Mouse (Mus musculus): Measurements from ENCODE around the gene Grin3b. TPM values are rescaled to one million over a fixed set of nuclear protein-coding genes. Genes with fewer than 3 reads are reported as not detected.
"Not testable (repeated sequence)": the region's sequence is repeated elsewhere in the genome, so short reads cannot be mapped to it uniquely, and the experiment has no call there.

The Grin3b gene
- total RNA-seq, 2 experiments from 2014 or later = 0.11 to 0.25 TPM

DNA sequence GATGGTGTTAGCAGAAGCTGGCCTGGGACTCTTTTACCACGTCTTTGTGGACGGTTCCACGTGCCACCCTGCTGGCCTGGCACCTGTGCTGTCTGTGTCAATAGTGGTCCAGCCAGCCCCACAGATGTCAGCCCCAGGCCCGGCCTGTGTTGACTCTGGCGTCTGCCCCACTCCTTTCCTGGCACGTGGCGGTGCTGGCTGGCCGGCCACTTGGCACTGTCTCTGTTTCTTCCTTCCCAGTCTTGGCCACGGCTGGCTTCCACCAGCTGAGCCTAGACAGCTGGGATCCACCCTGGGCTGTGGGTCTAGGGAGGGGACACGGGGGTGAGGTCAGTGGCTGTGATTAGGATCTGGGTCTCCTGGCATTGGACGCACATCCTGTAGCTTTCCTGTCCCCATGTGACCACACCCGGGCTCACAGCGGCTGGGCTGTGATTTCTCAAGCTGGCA lies 36.2 kb upstream of the Grin3b start:
- peak; percentile 92 for DNase-seq
- intact Hi-C loops (cut with DNase I; ENCODE audit: low total_unique reads) = no loop called here

- no peak for DNase-seq
- intact Hi-C loops (cut with DNase I; ENCODE audit: low total_unique reads) = no loop called here
These were observed 35.5 kb upstream of the Grin3b start for GRCm38 (mm10) chr10:79934794-79935569.

GRCm38 (mm10) chr10:79936284-79936910 lies 34.1 kb upstream of the Grin3b start:
- intact Hi-C loops (cut with DNase I; ENCODE audit: low total_unique reads) = no loop called here
- DNase-seq = no peak

DNA sequence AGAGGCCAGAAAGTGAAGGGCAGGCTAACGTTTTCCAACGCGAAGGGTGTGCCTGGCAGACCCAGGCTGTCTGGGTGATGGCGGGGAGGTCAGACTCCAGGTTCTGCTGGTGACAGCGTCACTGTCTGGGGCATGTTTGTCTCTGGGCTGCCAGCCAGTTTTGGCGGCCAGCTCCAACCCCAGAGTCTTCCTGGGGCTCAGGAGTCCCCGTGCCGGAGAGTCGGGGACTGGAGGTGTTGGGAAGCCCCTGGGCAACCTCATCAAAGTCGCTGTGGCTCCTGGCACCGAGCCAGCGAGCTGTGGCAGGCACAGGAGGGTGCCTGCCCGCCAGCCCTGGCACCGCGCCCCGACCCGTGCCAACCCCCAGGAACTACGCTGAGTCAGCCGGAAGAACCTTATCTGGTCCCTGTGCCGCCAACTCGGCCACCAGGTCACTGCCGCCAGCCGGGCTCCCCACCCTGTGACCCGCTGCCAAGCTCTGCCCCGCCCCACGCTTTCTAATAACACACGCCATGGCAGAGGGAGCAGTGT lies 33.5 kb upstream of the Grin3b start:
- DNase-seq = peak; percentile 74
- intact Hi-C loops (cut with DNase I; ENCODE audit: low total_unique reads) = no loop called here

- intact Hi-C loops (cut with DNase I; ENCODE audit: low total_unique reads) = no loop called here
- no peak for DNase-seq
These were observed 32.6 kb upstream of the Grin3b start for GRCm38 (mm10) chr10:79937775-79938526.

- intact Hi-C loops (cut with DNase I; ENCODE audit: low total_unique reads) = no loop called here
- no peak for DNase-seq
These were observed 29.8 kb upstream of the Grin3b start for GRCm38 (mm10) chr10:79940749-79941148.

DNA sequence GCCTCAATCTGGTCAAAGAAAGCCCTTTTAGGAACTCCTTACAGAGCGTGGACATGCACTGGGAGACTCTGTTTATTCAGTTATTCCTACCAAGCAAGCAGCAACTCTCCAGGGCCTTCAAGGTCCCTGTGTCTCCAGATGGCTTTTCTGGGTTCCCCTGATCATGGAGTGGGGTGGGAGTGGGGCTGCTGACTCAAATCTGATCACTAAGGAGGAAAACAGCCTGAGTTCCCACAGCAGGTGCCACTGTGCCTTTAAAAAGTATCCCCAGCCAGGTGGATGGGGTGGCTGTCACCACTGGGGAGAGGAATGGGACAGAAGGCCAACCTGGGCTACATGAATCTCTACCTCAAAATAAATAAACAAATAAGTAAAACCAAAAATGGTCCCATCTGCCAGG lies 27.5 kb upstream of the Grin3b start:
- no peak for DNase-seq
- intact Hi-C loops (cut with DNase I; ENCODE audit: low total_unique reads) = no loop called here

DNA sequence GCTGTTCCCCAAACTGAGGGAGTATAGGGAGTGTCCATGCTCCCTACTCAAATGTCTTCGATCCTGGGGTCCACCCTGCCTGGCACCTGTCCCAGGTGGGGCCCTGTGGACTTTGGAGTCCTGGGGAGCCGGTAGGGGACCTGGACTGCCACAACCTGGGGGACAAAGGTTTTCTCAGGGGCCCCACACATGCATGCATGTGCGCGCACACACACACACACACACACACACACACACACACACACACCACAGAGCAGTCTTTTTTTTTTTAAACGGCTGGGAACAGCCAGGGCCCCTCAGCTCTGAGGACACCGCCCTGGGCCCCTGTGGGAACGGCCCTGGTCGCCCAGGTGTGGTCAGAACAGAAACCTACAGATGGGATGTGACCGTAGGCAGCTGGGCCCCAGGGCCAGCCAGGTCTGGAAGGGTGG lies 27.0 kb upstream of the Grin3b start:
- intact Hi-C loops (cut with DNase I; ENCODE audit: low total_unique reads) = no loop called here
- no peak for DNase-seq

- no peak for DNase-seq
- intact Hi-C loops (cut with DNase I; ENCODE audit: low total_unique reads) = no loop called here
These were observed 24.8 kb upstream of the Grin3b start for GRCm38 (mm10) chr10:79945507-79946234.

- intact Hi-C loops (cut with DNase I; ENCODE audit: low total_unique reads) = no loop called here
These were observed 23.7 kb upstream of the Grin3b start for GRCm38 (mm10) chr10:79946752-79947322.

GRCm38 (mm10) chr10:79947502-79947901 lies 23.0 kb upstream of the Grin3b start:
- intact Hi-C loops (cut with DNase I; ENCODE audit: low total_unique reads) = no loop called here
- DNase-seq = no peak

More at GRCm38 (mm10) chr10:79946752-79947322, 23.7 kb upstream of the Grin3b start:
- DNase-seq = no peak

DNA sequence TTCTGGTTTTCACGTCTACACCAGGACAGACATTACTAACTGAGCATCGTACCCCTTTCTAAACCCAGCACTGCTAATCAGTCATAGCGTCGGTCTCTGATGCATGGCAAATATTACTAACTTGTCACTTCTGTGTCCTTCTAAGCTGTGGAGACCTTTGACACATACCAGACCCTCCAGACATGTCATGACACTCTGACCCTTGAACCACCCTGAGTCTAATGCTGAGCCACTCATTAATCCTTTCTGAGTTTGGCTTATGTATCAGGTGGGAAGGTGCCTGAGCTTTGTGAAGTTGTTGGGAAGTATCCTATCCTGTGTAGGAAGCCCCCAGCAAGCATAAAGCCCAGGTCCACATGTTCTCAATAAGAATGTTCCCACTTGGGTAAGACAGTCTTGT lies 20.6 kb upstream of the Grin3b start:
- intact Hi-C loops (cut with DNase I; ENCODE audit: low total_unique reads) = loop anchor here (10.0 kb wide), 1 partner anchor 115 kb away; no protein-coding TSS in a partner anchor
- no peak for DNase-seq

DNA sequence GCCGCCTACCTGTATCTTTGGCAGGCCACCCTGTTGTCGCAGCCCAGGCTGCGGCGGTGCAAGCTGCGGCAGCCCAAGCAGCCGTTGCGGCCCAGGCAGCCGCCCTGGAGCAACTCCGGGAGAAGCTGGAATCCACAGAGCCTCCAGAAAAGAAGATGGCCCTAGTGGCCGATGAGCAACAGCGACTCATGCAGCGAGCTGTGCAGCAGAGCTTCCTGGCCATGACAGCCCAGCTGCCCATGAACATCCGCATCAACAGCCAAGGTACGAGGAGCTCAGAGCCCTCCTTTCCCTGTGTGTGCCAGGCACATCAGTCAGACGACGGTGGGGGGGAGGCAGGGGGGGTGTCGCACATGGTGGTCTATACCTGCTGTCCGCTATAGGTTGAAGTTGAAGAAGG lies 19.9 kb upstream of the Grin3b start:
- intact Hi-C loops (cut with DNase I; ENCODE audit: low total_unique reads) = loop anchor here (10.0 kb wide), 1 partner anchor 116 kb away; no protein-coding TSS in a partner anchor
- no peak for DNase-seq

DNA sequence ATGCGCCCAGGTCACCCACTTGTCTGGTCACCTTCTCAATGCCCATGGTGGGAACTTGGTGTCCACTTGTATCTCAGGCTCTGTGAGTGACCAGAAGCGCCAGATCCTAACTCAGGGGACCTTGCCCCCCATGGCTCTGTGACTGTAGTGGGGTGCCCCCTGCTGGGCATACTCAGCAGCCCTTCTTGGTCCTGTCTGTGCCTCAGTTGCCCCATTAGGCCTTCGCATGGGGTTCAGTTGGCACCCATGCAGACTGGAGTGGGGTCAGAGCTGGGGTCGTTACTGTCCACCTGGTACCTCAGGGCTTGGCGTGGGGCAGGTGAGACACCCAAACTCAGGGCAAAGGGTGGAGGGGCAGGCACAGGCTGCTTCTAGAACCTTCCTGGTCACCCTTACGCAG lies 16.6 kb upstream of the Grin3b start:
- DNase-seq = no peak
- intact Hi-C loops (cut with DNase I; ENCODE audit: low total_unique reads) = loop anchor here (10.0 kb wide), 1 partner anchor 119 kb away; no protein-coding TSS in a partner anchor

DNA sequence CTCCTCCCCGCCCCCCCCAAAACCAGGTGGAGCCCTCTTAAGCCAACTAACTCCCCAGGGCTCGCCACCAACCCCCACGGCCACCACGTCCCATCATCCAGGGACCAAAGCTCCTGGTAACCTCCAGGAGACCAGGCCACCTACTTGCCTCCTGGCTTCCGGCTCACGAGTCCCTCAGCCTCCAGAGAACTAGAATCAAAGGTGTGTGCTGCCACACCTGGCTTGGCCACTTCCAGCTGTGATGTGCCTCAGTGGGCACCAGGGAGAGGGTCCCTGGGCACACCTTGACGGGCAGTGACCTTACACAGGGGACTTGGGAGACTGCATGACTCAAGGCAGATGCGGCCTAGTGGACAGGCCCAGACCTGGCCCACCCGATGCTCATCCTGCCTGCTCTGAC lies 14.8 kb upstream of the Grin3b start:
- intact Hi-C loops (cut with DNase I; ENCODE audit: low total_unique reads) = loop anchor here (2.0 to 10.0 kb wide), 3 partner anchors 31 to 121 kb away; partner anchors contain the start of gene Cfd
- DNase-seq = no peak

- no peak for DNase-seq
- intact Hi-C loops (cut with DNase I; ENCODE audit: low total_unique reads) = loop anchor here (2.0 to 10.0 kb wide), 3 partner anchors 32 to 122 kb away; partner anchors contain the start of gene Cfd
These were observed 13.8 kb upstream of the Grin3b start for GRCm38 (mm10) chr10:79956643-79957154.

DNA sequence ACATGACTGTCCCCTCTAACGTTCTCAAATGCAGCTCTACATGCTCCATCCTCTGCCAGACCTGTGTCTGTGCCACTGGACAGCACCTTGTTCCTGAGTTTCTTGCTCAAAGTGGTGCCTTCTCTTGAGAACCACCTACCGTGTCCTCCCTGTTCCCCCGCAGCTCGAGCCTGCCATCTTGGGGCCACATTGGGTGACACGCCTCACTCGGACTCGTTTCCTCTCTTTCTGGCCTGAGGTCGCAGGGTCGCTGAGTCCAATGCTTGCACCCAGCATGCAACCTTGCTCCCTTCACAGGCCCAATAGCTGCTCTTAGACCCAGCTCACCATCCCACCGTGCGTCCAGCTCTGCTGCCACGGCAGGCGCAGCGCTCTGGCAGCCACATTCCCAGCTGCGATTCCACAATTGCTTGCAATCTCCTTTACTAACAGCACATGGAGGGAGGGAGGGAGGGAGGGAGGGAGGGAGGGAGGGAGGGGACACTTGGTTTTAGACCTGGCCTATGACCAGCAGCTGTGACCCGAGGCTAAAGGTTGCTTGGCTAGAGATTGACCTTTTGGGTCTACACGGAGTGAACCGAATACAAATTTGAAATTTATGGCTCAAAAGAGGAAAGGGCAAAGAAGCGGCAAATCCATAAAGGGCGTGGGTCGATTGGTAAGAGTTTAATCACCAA lies 12.2 kb upstream of the Grin3b start:
- intact Hi-C loops (cut with DNase I; ENCODE audit: low total_unique reads) = loop anchor here (5.0 to 10.0 kb wide), 2 partner anchors 66 to 123 kb away; partner anchors contain the start of gene Cfd

DNA sequence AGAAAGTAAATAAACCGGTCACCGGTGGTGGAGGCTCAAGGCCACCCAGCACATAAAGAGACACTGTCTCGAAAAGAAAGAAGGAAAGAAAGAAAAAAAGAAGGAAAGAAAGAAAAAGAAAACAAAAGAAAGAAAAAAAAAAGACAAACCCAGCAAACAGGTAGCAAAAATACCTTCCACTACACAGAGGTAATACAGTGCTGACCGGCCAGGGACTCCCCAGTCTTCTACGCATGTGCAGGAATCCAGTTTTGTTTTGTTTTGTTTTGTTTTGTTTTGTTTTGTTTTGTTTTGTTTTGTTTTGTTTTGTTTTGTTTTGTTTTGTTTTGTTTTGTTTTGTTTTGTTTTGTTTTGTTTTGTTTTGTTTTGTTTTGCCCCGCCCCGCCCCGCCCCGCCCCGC lies 11.1 kb upstream of the Grin3b start:
- intact Hi-C loops (cut with DNase I; ENCODE audit: low total_unique reads) = loop anchor here (5.0 to 10.0 kb wide), 2 partner anchors 67 to 125 kb away; partner anchors contain the start of gene Cfd
- DNase-seq = not testable (repeated sequence)

More for the DNA sequence above, 12.2 kb upstream of the Grin3b start:
- DNase-seq = peak; percentile 81
